Mouse (Mus musculus) monocyte, adult 5-6 weeks (primary cell): ENCODE measurements around the gene Adam33. TPM values are rescaled to one million over a fixed set of nuclear protein-coding genes. Genes with fewer than 3 reads are reported as not detected.

Experiments used
- ATAC-seq: fragments of 153-309, 156-312 bp; replicated peaks from 2 replicates; pipeline ENCODE4 v1.8.0; 2017; ENCODE audit warnings: mild to moderate bottlenecking; ENCODE audit not compliant: low TSS enrichment, insufficient number of reproducible peaks, severe bottlenecking, poor library complexity, low FRiP score
- total RNA-seq: library from RNA; stranded (forward); fragments of 200-1000, 200-491, 200-594 nt; gene quantifications from 3 replicates; pipeline ENCODE4 v1.2.3, GENCODE M21; 2017

The Adam33 gene
- total RNA-seq, 1 experiment from 2014 or later: not detected

GRCm38 (mm10) chr2:131059781-131060540 lies 3.7 kb downstream of the Adam33 start:
- ATAC-seq: no peak

GRCm38 (mm10) chr2:131059377-131059776 lies 4.2 kb downstream of the Adam33 start:
- no peak for ATAC-seq

- ATAC-seq: no peak
These were observed 4.9 kb downstream of the Adam33 start for GRCm38 (mm10) chr2:131058672-131059071.

- ATAC-seq: no peak
These were observed 7.4 kb downstream of the Adam33 start for GRCm38 (mm10) chr2:131056191-131056590.

- ATAC-seq: 0 out of 2 replicates have a peak, but pooled peaks have one; percentile 38
These were observed 8.0 kb downstream of the Adam33 start for GRCm38 (mm10) chr2:131055631-131056030.

GRCm38 (mm10) chr2:131054646-131055264 lies 8.9 kb downstream of the Adam33 start:
- ATAC-seq: no peak

- no peak for ATAC-seq
These were observed 9.6 kb downstream of the Adam33 start for GRCm38 (mm10) chr2:131053851-131054645.

- ATAC-seq: no peak
These were observed 10.7 kb downstream of the Adam33 start for GRCm38 (mm10) chr2:131052862-131053418.

- no peak for ATAC-seq
These were observed 11.6 kb downstream of the Adam33 start for GRCm38 (mm10) chr2:131052043-131052442.

- ATAC-seq: no peak
These were observed 17.6 kb downstream of the Adam33 start for GRCm38 (mm10) chr2:131046025-131046424.

- no peak for ATAC-seq
These were observed 18.5 kb downstream of the Adam33 start for GRCm38 (mm10) chr2:131044989-131045720.

GRCm38 (mm10) chr2:131044354-131044852 lies 19.2 kb downstream of the Adam33 start:
- no peak for ATAC-seq

GRCm38 (mm10) chr2:131042988-131043387 lies 20.6 kb downstream of the Adam33 start, which contains the start of gene Gfra4:
Gene Gfra4 (minus strand): TSS chr2:131043088.
- ATAC-seq: no peak

- no peak for ATAC-seq
These were observed 22.5 kb downstream of the Adam33 start for GRCm38 (mm10) chr2:131040854-131041825.

- ATAC-seq: no peak
These were observed 24.9 kb downstream of the Adam33 start for GRCm38 (mm10) chr2:131038675-131039074.

GRCm38 (mm10) chr2:131038197-131038596 lies 25.4 kb downstream of the Adam33 start:
- no peak for ATAC-seq
